Mouse (Mus musculus): ENCODE measurements around the gene Uvrag.

DNA sequence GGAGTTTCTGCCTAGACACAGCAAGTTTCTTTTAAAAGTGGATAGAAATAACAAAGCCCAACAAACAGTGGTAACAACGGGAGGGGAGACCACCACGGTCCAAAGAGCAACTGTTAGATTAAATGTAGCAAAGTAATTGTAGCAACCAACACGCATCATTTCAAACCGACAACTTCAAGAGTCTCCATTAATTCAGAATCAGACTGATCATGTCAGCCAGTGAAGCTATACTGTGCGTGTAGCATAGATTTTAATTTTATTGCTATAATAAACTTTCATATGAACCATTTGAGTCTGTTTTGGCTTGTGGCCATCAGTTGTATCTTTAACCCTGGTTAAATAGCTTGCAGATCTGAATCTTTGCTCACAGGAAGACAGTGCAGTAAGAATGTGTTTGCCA is 107.1 kb downstream of the Uvrag start:
- TF ChIP-seq CTCF (conservative IDR thresholded peaks at IDR 0.05; ENCODE audit: low read length) = no peak
- TF ChIP-seq POU5F1 (IDR thresholded peaks at IDR 0.05; ENCODE audit: borderline replicate concordance, low read length) = no peak
- no peak for TF ChIP-seq NANOG (IDR thresholded peaks at IDR 0.05; ENCODE audit: borderline replicate concordance, low read length)
